Mouse (Mus musculus): ENCODE results near the gene Klc1.

- TF ChIP-seq POLR2A (IDR thresholded peaks at IDR 0.05; ENCODE audit: extremely low read depth, insufficient read depth, low read length) (no peak), CTCF (IDR thresholded peaks at IDR 0.05; ENCODE audit: low read depth, low read length) (no peak)
These were observed 15.5 kb downstream of the Klc1 start for GRCm38 (mm10) chr12:111774156-111774555.

Measured in liver, adult 2 months (tissue).